ENCODE assay signal across 25 mouse cellular contexts in the genomic region with DNA sequence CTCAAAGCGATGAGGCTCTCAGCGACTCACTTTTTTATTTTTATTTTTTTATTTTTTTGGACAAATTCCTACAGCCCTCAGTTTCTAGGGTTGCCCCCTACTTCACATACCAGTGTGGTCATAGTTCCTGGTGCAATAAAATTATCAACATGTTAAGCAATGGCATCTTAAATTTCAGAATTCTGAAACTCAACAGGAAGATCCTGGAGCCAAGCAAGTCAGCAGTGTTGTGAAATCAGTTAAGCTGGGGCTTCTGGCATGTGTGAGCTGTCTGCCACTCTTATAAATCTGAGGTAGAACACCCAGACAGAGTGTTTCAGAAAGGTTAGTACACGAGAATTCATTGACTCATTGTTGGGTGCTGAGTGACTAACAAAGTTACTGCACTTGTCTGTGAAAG.
DNase-seq lines count a peak whose midpoint lies in the region; ATAC-seq and TF ChIP-seq lines count a peak whose summit lies in the region.
"Had no signal": no experiment of that assay in that cellular context is flagged by ENCODE, and none has a peak within 500 bp of the region (broad histone marks: within the 10 kb centered on the region; RNA-seq: fewer than 3 reads in every experiment).

No protein-coding gene starts in this region.

- H3K9ac ChIP-seq in liver, postnatal 0 days (replicated peaks) = no peak overlapping the region
- H3K9ac ChIP-seq: embryonic facial prominence, embryonic 13.5 days; embryonic facial prominence, embryonic 15.5 days; forebrain, embryonic 13.5 days; forebrain, embryonic 15.5 days; forebrain, postnatal 0 days had no signal

- 76% methylated on average over 3 of the region's 3 CpGs for WGBS in liver, postnatal 0 days (ENCODE audit: insufficient replicate concordance)

- H3K27me3 ChIP-seq in myocyte (ENCODE audit: control insufficient read depth, insufficient read depth, insufficient read length) = no peaks in the 10 kb centered on the region
- H3K27me3 ChIP-seq in liver, postnatal 0 days (ENCODE audit: insufficient read depth, low read length) = no peaks in the 10 kb centered on the region
- H3K27me3 ChIP-seq: CH12.LX; embryonic facial prominence, embryonic 13.5 days; embryonic facial prominence, embryonic 15.5 days; forebrain, embryonic 13.5 days; forebrain, embryonic 15.5 days had no signal

- no peak overlapping the region for H3K4me3 ChIP-seq in myocyte
- H3K4me3 ChIP-seq in liver, postnatal 0 days (ENCODE audit: low read depth, low read length) = no peak overlapping the region
- H3K4me3 ChIP-seq: embryonic facial prominence, embryonic 13.5 days; embryonic facial prominence, embryonic 15.5 days; forebrain, embryonic 13.5 days; forebrain, embryonic 15.5 days had no signal

- no peak overlapping the region for H3K4me2 ChIP-seq in myocyte (ENCODE audit: low read depth)
- H3K4me2 ChIP-seq in liver, postnatal 0 days (ENCODE audit: low read depth, low read length) = no peak overlapping the region
- H3K4me2 ChIP-seq: embryonic facial prominence, embryonic 13.5 days; embryonic facial prominence, embryonic 15.5 days; forebrain, embryonic 13.5 days; forebrain, embryonic 15.5 days had no signal

- H3K79me2 ChIP-seq in myocyte (ENCODE audit: control insufficient read depth, insufficient read depth) = peaks cover 6% of the 10 kb centered on the region

- no peak overlapping the region for H3ac ChIP-seq in myocyte (ENCODE audit: control insufficient read depth, insufficient read length)

- TF ChIP-seq POLR2A in myocyte (IDR thresholded peaks at IDR 0.05; ENCODE audit: insufficient read length, low read depth) = no peak

- ATAC-seq in liver, postnatal 0 days = no peak
- ATAC-seq: CD4-positive, CD25-positive, alpha-beta regulatory T cell, adult 4 months; forebrain, embryonic 13.5 days; forebrain, embryonic 15.5 days; forebrain, postnatal 0 days had no signal

- peaks cover 14% of the 10 kb centered on the region for H3K36me3 ChIP-seq in myocyte (ENCODE audit: control insufficient read depth, insufficient read depth)
- H3K36me3 ChIP-seq in liver, postnatal 0 days (replicated peaks; ENCODE audit: insufficient read depth, low read length) = no peaks in the 10 kb centered on the region
- H3K36me3 ChIP-seq: G1E had no signal

- no peaks in the 10 kb centered on the region for H3K4me1 ChIP-seq in liver, postnatal 0 days (ENCODE audit: insufficient read depth)
- H3K4me1 ChIP-seq: embryonic facial prominence, embryonic 13.5 days; embryonic facial prominence, embryonic 15.5 days; forebrain, embryonic 13.5 days; forebrain, embryonic 15.5 days had no signal

- H3K27ac ChIP-seq in liver, postnatal 0 days (ENCODE audit: low read depth) = no peak overlapping the region
- H3K27ac ChIP-seq: embryonic facial prominence, embryonic 13.5 days; embryonic facial prominence, embryonic 15.5 days; forebrain, embryonic 13.5 days; forebrain, embryonic 15.5 days had no signal

- DNase-seq in 3134 (ENCODE audit: extremely low read depth, insufficient read length, low spot score) (peak; percentile 51), 3T3-L1 (ENCODE audit: low read depth, low spot score) (peak; percentile 42), NIH3T3 (ENCODE audit: low read depth) (peak; percentile 23)
- DNase-seq in liver, postnatal 0 days = no peak
- DNase-seq in neural tube, embryonic 10.5 days (ENCODE audit: extremely low spot score, low spot score) = no peak
- no peak for DNase-seq in spleen, postnatal 10 days (ENCODE audit: low spot score in 2 of 2)
- DNase-seq: adrenal gland, adult 2 months; adrenal gland, postnatal 10 days; adrenal gland, postnatal 25 days; cerebellum, adult 11 months; cerebellum, adult 18-20 months; cerebellum, adult 8-10 months; cerebellum, adult 9-11 months; cerebellum, postnatal 14 days; cerebellum, postnatal 36 days; embryo, embryonic 11 days; forebrain, postnatal 0 days had no signal

- TF ChIP-seq EP300 in liver, postnatal 0 days (IDR thresholded peaks at IDR 0.05; ENCODE audit: low read depth) = no peak

- no peaks in the 10 kb centered on the region for H3K9me3 ChIP-seq in liver, postnatal 0 days (ENCODE audit: low read length)
- H3K9me3 ChIP-seq: embryonic facial prominence, embryonic 13.5 days; embryonic facial prominence, embryonic 15.5 days; forebrain, embryonic 13.5 days; forebrain, embryonic 15.5 days; G1E had no signal

- no peak for TF ChIP-seq CTCF in liver, postnatal 0 days (IDR thresholded peaks at IDR 0.05; ENCODE audit: low read depth)

TF ChIP-seq in myocyte, 11 proteins besides CTCF, POLR2A, EP300 and RAD21:
- no peak for TF ChIP-seq MYOG (IDR thresholded peaks at IDR 0.05; ENCODE audit: control insufficient read depth in 1 of 3, insufficient read depth in 1 of 3, insufficient read length in 2 of 3, low read depth in 2 of 3)
- TF ChIP-seq CEBPB (IDR thresholded peaks at IDR 0.05; ENCODE audit: insufficient read depth, poor library complexity, severe bottlenecking) = 0 out of 2 replicates have a peak, but pooled peaks have one; percentile 59

Comparison
In these comparisons a context has a peak if more than half of its experiments do, and no peak if none do; other contexts are left out.
1. DNase-seq: peak in 3134 (single experiment), 3T3-L1 (single experiment) and NIH3T3 (single experiment); none in liver, postnatal 0 days (single experiment), neural tube, embryonic 10.5 days (single experiment) and spleen, postnatal 10 days (0 of 2).